Mouse (Mus musculus): ENCODE results near the gene Fundc1.
"Not testable (repeated sequence)": the region's sequence is repeated elsewhere in the genome, so short reads cannot be mapped to it uniquely, and the experiment has no call there.

The Fundc1 gene

GRCm38 (mm10) chrX:17571621-17572459 is at the start of gene Fundc1:
Fundc1 (minus strand) TSS chrX:17572325.
- peak; percentile 96 for DNase-seq (ENCODE audit: inconsistent ontology term)

GRCm38 (mm10) chrX:17611253-17611652 is 39.1 kb upstream of the Fundc1 start:
- DNase-seq (ENCODE audit: inconsistent ontology term), result no peak

GRCm38 (mm10) chrX:17608763-17609162 is 36.6 kb upstream of the Fundc1 start:
- DNase-seq (ENCODE audit: inconsistent ontology term), result no peak

- DNase-seq (ENCODE audit: inconsistent ontology term), result no peak
Observed at GRCm38 (mm10) chrX:17607668-17608067, 35.5 kb upstream of the Fundc1 start.

GRCm38 (mm10) chrX:17593331-17593730 is 21.2 kb upstream of the Fundc1 start:
- peak; percentile 12 for DNase-seq (ENCODE audit: inconsistent ontology term)

- peak; percentile 29 for DNase-seq (ENCODE audit: inconsistent ontology term)
Observed at GRCm38 (mm10) chrX:17590745-17591144, 18.6 kb upstream of the Fundc1 start.

- no peak for DNase-seq (ENCODE audit: inconsistent ontology term)
Observed at GRCm38 (mm10) chrX:17571271-17571620, 879 bp downstream of the Fundc1 start.

- DNase-seq (ENCODE audit: inconsistent ontology term), result no peak
Observed at GRCm38 (mm10) chrX:17568670-17569069, 3.5 kb downstream of the Fundc1 start.

- DNase-seq (ENCODE audit: inconsistent ontology term), result no peak
Observed at GRCm38 (mm10) chrX:17565743-17566142, 6.4 kb downstream of the Fundc1 start.

GRCm38 (mm10) chrX:17564732-17565131 is 7.4 kb downstream of the Fundc1 start:
- DNase-seq (ENCODE audit: inconsistent ontology term), result no peak

GRCm38 (mm10) chrX:17558746-17559145 is 13.4 kb downstream of the Fundc1 start:
- no peak for DNase-seq (ENCODE audit: inconsistent ontology term)

- DNase-seq (ENCODE audit: inconsistent ontology term), result no peak
Observed at GRCm38 (mm10) chrX:17554488-17554887, 17.6 kb downstream of the Fundc1 start.

- not testable (repeated sequence) for DNase-seq (ENCODE audit: inconsistent ontology term)
Observed at GRCm38 (mm10) chrX:17551586-17551985, 20.5 kb downstream of the Fundc1 start.

- DNase-seq (ENCODE audit: inconsistent ontology term), result peak; percentile 82
Observed at GRCm38 (mm10) chrX:17547143-17547806, 24.9 kb downstream of the Fundc1 start.

GRCm38 (mm10) chrX:17544860-17545492 is 27.1 kb downstream of the Fundc1 start:
- DNase-seq (ENCODE audit: inconsistent ontology term), result peak; percentile 56

- no peak for DNase-seq (ENCODE audit: inconsistent ontology term)
Observed at GRCm38 (mm10) chrX:17537701-17538100, 34.4 kb downstream of the Fundc1 start.

- no peak for DNase-seq (ENCODE audit: inconsistent ontology term)
Observed at GRCm38 (mm10) chrX:17527008-17527407, 45.1 kb downstream of the Fundc1 start.

GRCm38 (mm10) chrX:17521221-17521716 is 50.9 kb downstream of the Fundc1 start:
- DNase-seq (ENCODE audit: inconsistent ontology term), result peak; percentile 54

GRCm38 (mm10) chrX:17520086-17520485 is 52.0 kb downstream of the Fundc1 start:
- DNase-seq (ENCODE audit: inconsistent ontology term), result peak; percentile 19

- DNase-seq (ENCODE audit: inconsistent ontology term), result no peak
Observed at GRCm38 (mm10) chrX:17514012-17514411, 58.1 kb downstream of the Fundc1 start.

- DNase-seq (ENCODE audit: inconsistent ontology term), result no peak
Observed at GRCm38 (mm10) chrX:17512021-17512602, 60.0 kb downstream of the Fundc1 start.
